Mouse (Mus musculus): ENCODE measurements at regions not wholly inside any gene's neighbourhood (a gene's known extent, or its start where the extent isn't known, plus 50 kb on each side); places are given as distances from the start of the nearest gene placed in this dataset.

GRCm38 (mm10) chr8:128043392-128043791 lies 315.0 kb upstream of the Nrp1 start:
- no peak for DNase-seq

GRCm38 (mm10) chr8:128056251-128056650 lies 302.2 kb upstream of the Nrp1 start:
- no peak for DNase-seq

- DNase-seq = no peak
Observed at GRCm38 (mm10) chr8:128057845-128058244, 300.6 kb upstream of the Nrp1 start.

- DNase-seq = no peak
Observed at GRCm38 (mm10) chr8:128059817-128060216, 298.6 kb upstream of the Nrp1 start.

GRCm38 (mm10) chr8:128064211-128064610 lies 294.2 kb upstream of the Nrp1 start:
- DNase-seq = no peak

- no peak for DNase-seq
Observed at GRCm38 (mm10) chr8:128065127-128065526, 293.3 kb upstream of the Nrp1 start.

- DNase-seq = no peak
Observed at GRCm38 (mm10) chr8:128065964-128066680, 292.3 kb upstream of the Nrp1 start.

GRCm38 (mm10) chr8:128069749-128070148 lies 288.7 kb upstream of the Nrp1 start:
- no peak for DNase-seq

GRCm38 (mm10) chr8:128075566-128075965 lies 282.8 kb upstream of the Nrp1 start:
- no peak for DNase-seq

GRCm38 (mm10) chr8:128076226-128076625 lies 282.2 kb upstream of the Nrp1 start:
- no peak for DNase-seq

- peak; percentile 8 for DNase-seq
Observed at GRCm38 (mm10) chr8:128078740-128079139, 279.7 kb upstream of the Nrp1 start.

GRCm38 (mm10) chr8:128085800-128086199 lies 272.6 kb upstream of the Nrp1 start:
- DNase-seq = no peak

GRCm38 (mm10) chr8:128087500-128087899 lies 270.9 kb upstream of the Nrp1 start:
- no peak for DNase-seq

GRCm38 (mm10) chr8:128092826-128093225 lies 265.6 kb upstream of the Nrp1 start:
- peak; percentile 30 for DNase-seq

- DNase-seq = no peak
Observed at GRCm38 (mm10) chr8:128095451-128095850, 263.0 kb upstream of the Nrp1 start.

GRCm38 (mm10) chr8:128097601-128098000 lies 260.8 kb upstream of the Nrp1 start:
- no peak for DNase-seq

- no peak for DNase-seq
Observed at GRCm38 (mm10) chr8:128103380-128103779, 255.0 kb upstream of the Nrp1 start.

- DNase-seq = no peak
Observed at GRCm38 (mm10) chr8:128106569-128106968, 251.8 kb upstream of the Nrp1 start.

GRCm38 (mm10) chr8:128107041-128107440 lies 251.4 kb upstream of the Nrp1 start:
- no peak for DNase-seq

- no peak for DNase-seq
Observed at GRCm38 (mm10) chr8:128109036-128109435, 249.4 kb upstream of the Nrp1 start.

GRCm38 (mm10) chr8:128111132-128111531 lies 247.3 kb upstream of the Nrp1 start:
- no peak for DNase-seq

- DNase-seq = peak; percentile 81
Observed at GRCm38 (mm10) chr8:128113116-128113515, 245.3 kb upstream of the Nrp1 start.

GRCm38 (mm10) chr8:128141290-128141966 lies 217.0 kb upstream of the Nrp1 start:
- DNase-seq = no peak

Data from adrenal gland, adult 2 months (tissue).